Mouse (Mus musculus): ENCODE data around the gene Upb1. TPM values are rescaled to one million over a fixed set of nuclear protein-coding genes. Genes with fewer than 3 reads are reported as not detected.
A peak's percentile ranks its signal among the peaks of the same experiment; 100 is the strongest.

The Upb1 gene
- total RNA-seq, 1 experiment from 2014 or later: 0.10 TPM

GRCm38 (mm10) chr10:75477034-75477433 lies 76.1 kb downstream of the Upb1 start:
- peak in 1 of 2 experiments; percentile 26; a peak in 1 of 4 replicates for ATAC-seq (replicated peaks in 1 of 2; ENCODE audit: insufficient read depth in 1 of 2, low FRiP score in 2 of 2, low TSS enrichment in 1 of 2, low read depth in 1 of 2, poor library complexity in 2 of 2, severe bottlenecking in 2 of 2)

DNA sequence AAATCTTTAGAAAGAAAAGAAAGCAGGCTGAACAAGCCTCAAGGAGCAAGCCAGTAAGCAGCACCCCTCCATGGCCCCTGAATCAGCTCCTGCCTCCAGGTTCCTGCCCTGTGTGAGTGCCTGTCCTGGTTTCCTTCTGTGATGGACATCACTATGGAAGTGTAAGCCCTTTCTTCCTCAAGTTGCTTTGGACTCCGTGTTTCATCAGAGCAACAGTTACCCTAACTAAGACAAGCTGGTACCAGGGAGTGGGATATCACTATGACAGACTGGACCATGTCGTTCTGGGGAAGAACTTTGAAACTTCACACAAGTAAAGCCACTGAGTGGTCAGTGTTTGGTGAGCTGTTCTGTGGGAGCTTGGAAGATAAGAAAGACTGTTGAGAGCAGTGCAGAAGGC lies 79.0 kb downstream of the Upb1 start:
- no peak for ATAC-seq (replicated peaks in 1 of 2; ENCODE audit: insufficient read depth in 1 of 2, low FRiP score in 2 of 2, low TSS enrichment in 1 of 2, low read depth in 1 of 2, poor library complexity in 2 of 2, severe bottlenecking in 2 of 2)

DNA sequence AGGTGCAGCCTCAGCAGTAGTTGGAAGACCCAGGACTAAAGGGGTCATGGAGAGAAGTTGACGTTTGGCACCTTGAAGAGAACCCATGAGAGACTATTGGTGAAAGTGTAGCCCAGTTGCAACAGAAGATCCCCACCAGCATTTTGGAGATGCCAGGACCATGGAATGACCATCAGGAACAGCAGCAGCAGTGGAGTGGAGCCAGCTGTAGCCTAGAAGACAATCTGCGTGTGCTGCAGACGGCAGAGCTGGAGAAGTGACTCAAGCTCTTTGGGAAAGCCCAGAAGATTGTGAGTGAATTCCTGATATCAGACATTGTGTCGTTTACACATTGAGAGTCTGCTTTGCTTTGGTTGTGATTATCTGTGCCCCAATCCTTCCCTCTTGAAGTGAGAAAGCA lies 80.8 kb downstream of the Upb1 start:
- ATAC-seq (replicated peaks in 1 of 2; ENCODE audit: insufficient read depth in 1 of 2, low FRiP score in 2 of 2, low TSS enrichment in 1 of 2, low read depth in 1 of 2, poor library complexity in 2 of 2, severe bottlenecking in 2 of 2): no peak

DNA sequence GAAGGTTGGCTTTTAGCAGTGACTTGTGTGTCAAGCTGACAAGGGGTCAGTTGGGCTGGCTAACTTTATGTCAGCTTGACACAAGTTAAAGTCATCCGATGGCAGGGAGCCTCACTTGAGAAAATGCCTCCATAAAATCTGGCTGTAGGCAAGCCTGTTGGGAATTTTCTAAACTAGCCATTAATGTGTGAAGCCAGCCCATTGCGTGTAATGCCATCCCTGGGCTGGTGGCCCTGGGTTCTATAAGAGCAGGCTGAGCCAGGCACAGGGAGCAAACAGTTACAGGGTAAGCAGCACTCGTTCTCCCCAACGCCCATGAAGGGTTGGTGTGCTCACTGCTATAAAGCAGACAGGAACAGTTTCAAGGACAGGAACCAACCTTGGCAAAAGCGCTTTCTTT lies 81.4 kb downstream of the Upb1 start:
- no peak for ATAC-seq (replicated peaks in 1 of 2; ENCODE audit: insufficient read depth in 1 of 2, low FRiP score in 2 of 2, low TSS enrichment in 1 of 2, low read depth in 1 of 2, poor library complexity in 2 of 2, severe bottlenecking in 2 of 2)

DNA sequence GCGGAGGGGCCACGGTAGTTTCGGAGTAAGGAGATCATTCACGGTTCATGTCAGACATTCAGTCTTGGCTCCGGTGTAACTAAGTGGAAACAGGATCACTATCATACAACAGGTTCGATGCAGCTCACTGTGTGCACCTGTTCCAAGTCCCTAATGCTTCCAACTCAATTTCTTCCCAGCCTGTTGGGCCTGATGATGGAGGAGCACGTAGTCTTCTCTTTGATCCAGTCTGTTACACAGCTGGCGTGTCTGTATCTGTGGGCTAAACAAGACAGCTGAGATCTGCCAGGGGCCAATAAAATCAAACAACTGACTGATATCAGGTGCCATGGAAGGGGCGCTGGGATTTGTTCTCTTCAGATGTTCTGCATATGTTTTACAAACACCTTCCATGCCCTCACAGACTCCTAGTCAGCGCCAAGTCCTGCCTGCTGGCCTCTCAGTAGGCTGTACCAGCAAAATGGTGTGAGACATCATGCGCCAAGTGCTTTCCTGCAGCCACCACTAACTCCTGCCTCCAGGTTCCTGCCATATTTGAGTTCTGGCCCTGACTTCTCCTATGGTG lies 82.1 kb downstream of the Upb1 start:
- no peak for ATAC-seq (replicated peaks in 1 of 2; ENCODE audit: insufficient read depth in 1 of 2, low FRiP score in 2 of 2, low TSS enrichment in 1 of 2, low read depth in 1 of 2, poor library complexity in 2 of 2, severe bottlenecking in 2 of 2)

GRCm38 (mm10) chr10:75484066-75484465 lies 83.2 kb downstream of the Upb1 start:
- no peak for ATAC-seq (replicated peaks in 1 of 2; ENCODE audit: insufficient read depth in 1 of 2, low FRiP score in 2 of 2, low TSS enrichment in 1 of 2, low read depth in 1 of 2, poor library complexity in 2 of 2, severe bottlenecking in 2 of 2)

- ATAC-seq (replicated peaks in 1 of 2; ENCODE audit: insufficient read depth in 1 of 2, low FRiP score in 2 of 2, low TSS enrichment in 1 of 2, low read depth in 1 of 2, poor library complexity in 2 of 2, severe bottlenecking in 2 of 2): peak; percentile 26 to 60; a peak in 1 of 4 replicates
Observed at GRCm38 (mm10) chr10:75484767-75485166, 83.9 kb downstream of the Upb1 start.

DNA sequence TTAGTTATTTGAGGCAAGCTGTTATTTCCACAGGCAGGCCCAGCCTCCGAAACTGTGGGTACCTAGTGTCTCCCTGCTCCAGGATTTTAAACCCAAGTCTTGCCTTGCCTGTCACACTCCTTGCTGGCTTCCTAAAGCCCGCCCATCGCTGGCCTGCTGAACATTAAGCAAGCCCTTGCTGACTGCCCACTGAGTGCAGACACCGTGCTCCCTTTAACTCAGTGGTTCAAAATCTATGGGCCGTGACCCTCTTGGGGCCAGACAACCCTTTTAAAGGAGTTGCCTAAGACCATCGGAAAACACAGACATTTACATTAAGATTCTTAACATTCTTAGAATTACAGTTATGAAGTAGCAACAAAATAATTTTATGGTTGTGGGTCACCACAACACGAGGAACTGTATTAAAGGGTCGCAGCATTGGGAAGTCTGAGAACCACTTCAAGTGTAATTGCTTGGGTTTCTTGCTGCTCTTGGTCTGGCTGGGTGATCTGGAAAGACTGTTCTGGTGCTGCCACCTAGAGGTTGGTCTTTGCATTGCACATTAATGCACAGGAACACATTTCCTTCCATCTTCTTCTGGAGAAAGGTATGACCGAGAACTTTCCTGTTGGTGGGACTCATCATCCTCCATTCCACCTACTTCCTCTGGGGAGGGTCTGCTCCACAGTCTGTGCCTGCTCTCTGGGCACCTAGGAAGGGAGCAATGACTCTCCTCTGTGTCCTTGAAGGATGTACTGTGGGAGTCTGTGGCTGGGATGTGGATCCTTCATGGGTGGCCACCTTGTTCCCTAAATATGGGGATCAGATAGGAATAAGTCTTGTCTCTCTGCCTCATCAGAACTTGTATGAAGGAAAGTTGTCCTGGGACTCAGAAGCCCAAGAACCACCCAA lies 85.4 kb downstream of the Upb1 start:
- ATAC-seq (replicated peaks in 1 of 2; ENCODE audit: insufficient read depth in 1 of 2, low FRiP score in 2 of 2, low TSS enrichment in 1 of 2, low read depth in 1 of 2, poor library complexity in 2 of 2, severe bottlenecking in 2 of 2): peak; percentile 57 to 67; a peak in 1 of 4 replicates

DNA sequence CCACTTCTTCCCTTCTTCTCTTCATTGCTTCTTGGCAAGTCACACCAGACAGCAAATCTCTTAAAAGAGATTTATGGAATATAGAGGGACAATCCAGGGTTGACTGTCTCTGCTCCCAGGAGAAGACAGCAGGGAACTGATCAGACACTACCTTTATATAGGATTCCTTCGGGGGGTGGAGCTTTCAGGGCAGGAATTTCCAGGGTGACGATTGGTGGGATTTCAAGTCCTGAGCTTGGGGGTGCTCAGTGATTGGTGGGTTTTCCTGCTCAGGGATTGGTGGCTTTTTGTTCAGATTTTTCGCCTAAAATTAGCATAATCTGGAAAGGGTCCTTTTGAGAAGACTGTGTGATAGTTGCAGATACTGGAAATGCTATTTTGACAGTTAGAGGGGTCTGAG lies 86.2 kb downstream of the Upb1 start:
- no peak for ATAC-seq (replicated peaks in 1 of 2; ENCODE audit: insufficient read depth in 1 of 2, low FRiP score in 2 of 2, low TSS enrichment in 1 of 2, low read depth in 1 of 2, poor library complexity in 2 of 2, severe bottlenecking in 2 of 2)

DNA sequence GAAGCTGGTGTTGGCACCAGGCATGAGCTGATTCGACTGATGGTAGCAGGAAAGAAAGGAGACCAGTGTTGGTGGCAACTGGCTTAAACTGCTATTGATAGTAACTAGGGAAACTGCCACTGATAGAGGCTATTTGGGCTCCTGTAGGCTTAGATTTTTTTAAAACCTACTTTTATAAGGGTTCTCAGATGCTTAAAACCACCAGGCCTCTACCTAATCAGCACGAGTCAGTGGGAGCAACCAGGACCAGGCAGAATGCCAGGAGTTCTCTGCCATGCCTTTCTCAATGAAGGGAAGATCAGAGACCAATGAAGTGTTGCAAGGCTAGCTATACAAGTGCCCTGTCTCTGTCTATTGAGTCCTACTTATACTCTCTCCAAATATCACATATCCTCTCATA lies 88.6 kb downstream of the Upb1 start:
- ATAC-seq (replicated peaks in 1 of 2; ENCODE audit: insufficient read depth in 1 of 2, low FRiP score in 2 of 2, low TSS enrichment in 1 of 2, low read depth in 1 of 2, poor library complexity in 2 of 2, severe bottlenecking in 2 of 2): no peak

GRCm38 (mm10) chr10:75490731-75491130 lies 89.8 kb downstream of the Upb1 start:
- no peak; a peak in 1 of 4 replicates for ATAC-seq (replicated peaks in 1 of 2; ENCODE audit: insufficient read depth in 1 of 2, low FRiP score in 2 of 2, low TSS enrichment in 1 of 2, low read depth in 1 of 2, poor library complexity in 2 of 2, severe bottlenecking in 2 of 2)

Other genes starting within 250 kb of the Upb1 start
- 53.5 and 62.8 TPM in 2 replicates for gene Specc1l, start 189.0 kb upstream of the Upb1 start, total RNA-seq (2017)
- 8.6 and 10.1 TPM in 2 replicates for gene Adora2a, start 84.2 kb upstream of the Upb1 start, total RNA-seq (2017)
- gene Snrpd3, start 116.4 kb downstream of the Upb1 start, total RNA-seq (2017): 40.2 and 83.0 TPM in 2 replicates
- gene Gucd1, start 116.9 kb downstream of the Upb1 start, total RNA-seq (2017): 16.7 and 24.9 TPM in 2 replicates
- not detected in 2 replicates for gene Lrrc75b, start 159.2 kb downstream of the Upb1 start, total RNA-seq (2017)
- gene Ggt1, start 160.5 kb downstream of the Upb1 start, total RNA-seq (2017): 2.4 TPM in 1 of 2 replicates, not detected in the other
- 22.8 and 27.9 TPM in 2 replicates for gene Ggt5, start 188.2 kb downstream of the Upb1 start, total RNA-seq (2017)
- 0.20 TPM in 1 of 2 replicates, not detected in the other for gene Susd2, start 242.9 kb downstream of the Upb1 start, total RNA-seq (2017)